ENCODE assay signal across 8 mouse cellular contexts in genomic region chr4:45185331-45185669, GRCm38 (mm10). TPM values are rescaled to one million over a fixed set of nuclear protein-coding genes. Genes with fewer than 3 reads are reported as not detected.
DNase-seq lines count a peak whose midpoint lies in the region; ATAC-seq and TF ChIP-seq lines count a peak whose summit lies in the region.

No protein-coding gene starts in this region.

- ATAC-seq in heart, embryonic 13.5 days (ENCODE audit: extremely low read depth, insufficient number of reproducible peaks, low FRiP score, low TSS enrichment): no peak; the same call in 1 of the 2 replicates
- ATAC-seq in forebrain, embryonic 16.5 days: peak; percentile 16; the same call in 1 of the 2 replicates
- no peak for ATAC-seq in liver, postnatal 0 days
- no peak for ATAC-seq in monocyte, adult 5-6 weeks (replicated peaks; ENCODE audit: insufficient number of reproducible peaks, low FRiP score, low TSS enrichment, poor library complexity, severe bottlenecking)
- ATAC-seq in erythroid progenitor cell, adult 5-6 weeks (replicated peaks; ENCODE audit: low FRiP score, poor library complexity, severe bottlenecking): no peak

- no peak for TF ChIP-seq EP300 in liver, postnatal 0 days (IDR thresholded peaks at IDR 0.05; ENCODE audit: low read depth)

- H3K27ac ChIP-seq in heart, embryonic 13.5 days (replicated peaks): no peak overlapping the region
- H3K27ac ChIP-seq in ES-E14 (ENCODE audit: insufficient read depth, low read depth, low read length, poor library complexity, severe bottlenecking): no peak overlapping the region
- no peak overlapping the region for H3K27ac ChIP-seq in forebrain, embryonic 16.5 days (ENCODE audit: low read length)
- no peak overlapping the region for H3K27ac ChIP-seq in liver, postnatal 0 days (ENCODE audit: low read depth)

- in situ Hi-C loops in ES-E14 (cut with MboI; ENCODE audit: low sequenced_read_pairs in 2 of 2, unreplicated experiment in 2 of 2): no loop called here

- no peak for DNase-seq in heart, postnatal 14 days
- no peak for DNase-seq in ES-E14 (ENCODE audit: low read depth, low spot score)
- DNase-seq in liver, postnatal 0 days: no peak
- DNase-seq in cerebellum, adult 11 months: no peak

- no peak for TF ChIP-seq CTCF in liver, postnatal 0 days (IDR thresholded peaks at IDR 0.05; ENCODE audit: low read depth)

- peak overlapping the region; percentile 87 for H3K9ac ChIP-seq in heart, embryonic 13.5 days
- peak overlapping the region; percentile 59; the same call in 1 of the 2 replicates for H3K9ac ChIP-seq in ES-E14 (ENCODE audit: insufficient read depth, low read depth, low read length, poor library complexity, severe bottlenecking)
- H3K9ac ChIP-seq in forebrain, embryonic 16.5 days (replicated peaks; ENCODE audit: low read depth, low read length): peak overlapping the region; percentile 56
- no peak overlapping the region for H3K9ac ChIP-seq in liver, postnatal 0 days (replicated peaks)

- WGBS in heart, embryonic 13.5 days: 3% methylated on average over 10 of the region's 10 CpGs
- WGBS in forebrain, embryonic 16.5 days: 4% methylated on average over 10 of the region's 10 CpGs
- 2% methylated on average over 10 of the region's 10 CpGs for WGBS in liver, postnatal 0 days (ENCODE audit: insufficient replicate concordance)

- H3K4me2 ChIP-seq in heart, embryonic 13.5 days: peak overlapping the region; percentile 99
- H3K4me2 ChIP-seq in forebrain, embryonic 16.5 days (ENCODE audit: low read length): peak overlapping the region; percentile 96
- H3K4me2 ChIP-seq in liver, postnatal 0 days (ENCODE audit: low read depth, low read length): peak overlapping the region; percentile 94

- H3K4me3 ChIP-seq in heart, embryonic 13.5 days: peak overlapping the region; percentile 81
- peak overlapping the region; percentile 77 to 83 for H3K4me3 ChIP-seq in ES-E14 (ENCODE audit: insufficient read depth in 1 of 2, low read depth in 1 of 2, low read length in 2 of 2, poor library complexity in 1 of 2, severe bottlenecking in 1 of 2)
- peak overlapping the region; percentile 62 for H3K4me3 ChIP-seq in forebrain, embryonic 16.5 days (replicated peaks; ENCODE audit: low read length)
- peak overlapping the region; percentile 52 for H3K4me3 ChIP-seq in liver, postnatal 0 days (ENCODE audit: low read depth, low read length)

- peaks cover 38% of the 10 kb centered on the region for H3K4me1 ChIP-seq in heart, embryonic 13.5 days
- H3K4me1 ChIP-seq in ES-E14 (ENCODE audit: control insufficient read depth in 2 of 2, insufficient read depth in 2 of 2, low read length in 2 of 2, poor library complexity in 1 of 2): peaks cover 0 to 2% of the 10 kb centered on the region in 2 experiments; a peak in 1 of 4 replicates
- peaks cover 5% of the 10 kb centered on the region for H3K4me1 ChIP-seq in forebrain, embryonic 16.5 days (replicated peaks; ENCODE audit: control insufficient read depth, insufficient read depth, low read length)
- peaks cover 11% of the 10 kb centered on the region for H3K4me1 ChIP-seq in liver, postnatal 0 days (ENCODE audit: insufficient read depth)

- no peaks in the 10 kb centered on the region for H3K9me3 ChIP-seq in heart, embryonic 13.5 days
- no peaks in the 10 kb centered on the region for H3K9me3 ChIP-seq in ES-E14 (ENCODE audit: control insufficient read depth, insufficient read depth, low read depth, low read length)
- H3K9me3 ChIP-seq in forebrain, embryonic 16.5 days (ENCODE audit: control insufficient read depth, low read length): no peaks in the 10 kb centered on the region
- H3K9me3 ChIP-seq in liver, postnatal 0 days (ENCODE audit: low read length): no peaks in the 10 kb centered on the region

- no peaks in the 10 kb centered on the region for H3K36me3 ChIP-seq in heart, embryonic 13.5 days
- no peaks in the 10 kb centered on the region for H3K36me3 ChIP-seq in ES-E14 (ENCODE audit: control insufficient read depth, insufficient read depth, low read length, poor library complexity, severe bottlenecking)
- H3K36me3 ChIP-seq in forebrain, embryonic 16.5 days (ENCODE audit: control insufficient read depth, insufficient read depth): no peaks in the 10 kb centered on the region
- H3K36me3 ChIP-seq in liver, postnatal 0 days (replicated peaks; ENCODE audit: insufficient read depth, low read length): no peaks in the 10 kb centered on the region

- peaks cover 56% of the 10 kb centered on the region for H3K27me3 ChIP-seq in heart, embryonic 13.5 days (replicated peaks)
- H3K27me3 ChIP-seq in forebrain, embryonic 16.5 days (replicated peaks; ENCODE audit: control insufficient read depth, insufficient read depth, low read length): peaks cover 9% of the 10 kb centered on the region; the same call in 1 of the 2 replicates
- H3K27me3 ChIP-seq in liver, postnatal 0 days (ENCODE audit: insufficient read depth, low read length): peaks cover 41% of the 10 kb centered on the region

- intact Hi-C loops in heart, postnatal 14 days (cut with DNase I): no loop called here

TF ChIP-seq in ES-E14, 5 proteins besides CTCF, POLR2A, EP300 and RAD21:
- no peak for TF ChIP-seq ZC3H11A (IDR thresholded peaks at IDR 0.05; ENCODE audit: borderline replicate concordance, low read depth, low read length)
- TF ChIP-seq HCFC1 (IDR thresholded peaks at IDR 0.05; ENCODE audit: borderline replicate concordance, insufficient read depth, low read length): no peak
- TF ChIP-seq MAFK (IDR thresholded peaks at IDR 0.05; ENCODE audit: insufficient read depth, low read depth, low read length): no peak
- no peak for TF ChIP-seq ZNF384 (IDR thresholded peaks at IDR 0.05; ENCODE audit: low read depth, low read length)
- TF ChIP-seq CHD2 (IDR thresholded peaks at IDR 0.05; ENCODE audit: low read depth, low read length): no peak
TF ChIP-seq in ES-E14: peak in this region for 0.

RNA-seq across cellular contexts. Expression of gene Frmpd1, which starts 0.6 kb away (rescaled TPM):
- 1.6 and 2.3 TPM in 2 replicates for polyA plus RNA-seq in heart, embryonic 13.5 days (2015; fragmentation: Nextera tagmentation; extraction: Ambion mirVana)
- 1 to 10 TPM in 1 of 2 experiments, under 1 TPM in 1; 0.24 to 1.2 TPM for total RNA-seq in heart, postnatal 14 days (2021)
- total RNA-seq in ES-E14 (2012; rRNA removed): 0.74 and 1.3 TPM in 2 replicates
- polyA plus RNA-seq in forebrain, embryonic 16.5 days (2015; fragmentation: Nextera tagmentation; extraction: Ambion mirVana): 0.42 and 0.62 TPM in 2 replicates
- 0.02 and 0.04 TPM in 2 replicates for polyA plus RNA-seq in liver, postnatal 0 days (2015; fragmentation: Nextera tagmentation; extraction: Ambion mirVana)
- not detected in 3 replicates for total RNA-seq in monocyte, adult 5-6 weeks (2017)
- total RNA-seq in erythroid progenitor cell, adult 5-6 weeks (2015; ENCODE audit: low replicate concordance): not detected in 2 replicates
- total RNA-seq in erythroid progenitor cell, adult 5-6 weeks (2017; ENCODE audit: low replicate concordance): not detected in 2 replicates
